Mouse (Mus musculus): ENCODE results near the gene Oas1e. TPM values are rescaled to one million over a fixed set of nuclear protein-coding genes. Genes with fewer than 3 reads are reported as not detected.

Gene Oas1e
- polyA plus RNA-seq, 1 experiment: not detected

- no peak for TF ChIP-seq REST (IDR thresholded peaks at IDR 0.05; ENCODE audit: insufficient read depth, insufficient read length)
- TF ChIP-seq POLR2A (IDR thresholded peaks at IDR 0.05; ENCODE audit: insufficient read length, low read depth): no peak
- TF ChIP-seq POLR2AphosphoS2 (IDR thresholded peaks at IDR 0.05; ENCODE audit: insufficient read length, low read depth): no peak
- no peak for TF ChIP-seq TCF3 (IDR thresholded peaks at IDR 0.05; ENCODE audit: insufficient read length, low read depth)
- TF ChIP-seq TCF12 (IDR thresholded peaks at IDR 0.05; ENCODE audit: insufficient read depth, poor library complexity, severe bottlenecking): no peak
- TF ChIP-seq MYOD1 (IDR thresholded peaks at IDR 0.05; ENCODE audit: control insufficient read depth in 1 of 3, insufficient read length in 2 of 3, low read depth in 2 of 3): no peak
- TF ChIP-seq MAX (IDR thresholded peaks at IDR 0.05; ENCODE audit: low read depth): no peak
- TF ChIP-seq CEBPB (IDR thresholded peaks at IDR 0.05; ENCODE audit: insufficient read depth, poor library complexity, severe bottlenecking): no peak
- TF ChIP-seq USF1 (IDR thresholded peaks at IDR 0.05; ENCODE audit: low read depth): no peak
- TF ChIP-seq E2F4 (IDR thresholded peaks at IDR 0.05; ENCODE audit: insufficient read depth): no peak
- TF ChIP-seq MYOG (IDR thresholded peaks at IDR 0.05; ENCODE audit: control insufficient read depth in 1 of 3, insufficient read depth in 1 of 3, insufficient read length in 2 of 3, low read depth in 2 of 3): no peak
- TF ChIP-seq SRF (IDR thresholded peaks at IDR 0.05; ENCODE audit: control insufficient read depth, insufficient read length, low read depth): no peak
- H3K36me3 ChIP-seq (ENCODE audit: control insufficient read depth, insufficient read depth): no peaks in the 10 kb centered on the region
- H3K27me3 ChIP-seq (ENCODE audit: control insufficient read depth, insufficient read depth, insufficient read length): no peaks in the 10 kb centered on the region
- no peak within 1 kb of the TSS for H3K4me2 ChIP-seq (ENCODE audit: low read depth)
- no peak within 1 kb of the TSS for H3ac ChIP-seq (ENCODE audit: control insufficient read depth, insufficient read length)
- H3K4me3 ChIP-seq: no peak within 1 kb of the TSS
- no peaks in the 10 kb centered on the region for H3K79me2 ChIP-seq (ENCODE audit: control insufficient read depth, insufficient read depth)
These were observed 17.9 kb downstream of the Oas1e start, which contains the start of gene Oas3 for GRCm38 (mm10) chr5:120777478-120777877. Gene Oas3, minus strand, starts transcription at chr5:120777661.

GRCm38 (mm10) chr5:120776801-120777200 lies 18.5 kb downstream of the Oas1e start:
- Histone ChIP-seq H3ac (ENCODE audit: control insufficient read depth, insufficient read length) (no peak overlapping the region), H3K27me3 (ENCODE audit: control insufficient read depth, insufficient read depth, insufficient read length) (no peaks in the 10 kb centered on the region), H3K4me2 (ENCODE audit: low read depth) (no peak overlapping the region), H3K36me3 (ENCODE audit: control insufficient read depth, insufficient read depth) (no peaks in the 10 kb centered on the region), H3K4me3 (no peak overlapping the region), H3K79me2 (ENCODE audit: control insufficient read depth, insufficient read depth) (no peaks in the 10 kb centered on the region)
- TF ChIP-seq POLR2AphosphoS2 (IDR thresholded peaks at IDR 0.05; ENCODE audit: insufficient read length, low read depth) (no peak), MYOG (IDR thresholded peaks at IDR 0.05; ENCODE audit: control insufficient read depth in 1 of 3, insufficient read depth in 1 of 3, insufficient read length in 2 of 3, low read depth in 2 of 3) (no peak), TCF12 (IDR thresholded peaks at IDR 0.05; ENCODE audit: insufficient read depth, poor library complexity, severe bottlenecking) (no peak), POLR2A (IDR thresholded peaks at IDR 0.05; ENCODE audit: insufficient read length, low read depth) (no peak), E2F4 (IDR thresholded peaks at IDR 0.05; ENCODE audit: insufficient read depth) (no peak)

DNA sequence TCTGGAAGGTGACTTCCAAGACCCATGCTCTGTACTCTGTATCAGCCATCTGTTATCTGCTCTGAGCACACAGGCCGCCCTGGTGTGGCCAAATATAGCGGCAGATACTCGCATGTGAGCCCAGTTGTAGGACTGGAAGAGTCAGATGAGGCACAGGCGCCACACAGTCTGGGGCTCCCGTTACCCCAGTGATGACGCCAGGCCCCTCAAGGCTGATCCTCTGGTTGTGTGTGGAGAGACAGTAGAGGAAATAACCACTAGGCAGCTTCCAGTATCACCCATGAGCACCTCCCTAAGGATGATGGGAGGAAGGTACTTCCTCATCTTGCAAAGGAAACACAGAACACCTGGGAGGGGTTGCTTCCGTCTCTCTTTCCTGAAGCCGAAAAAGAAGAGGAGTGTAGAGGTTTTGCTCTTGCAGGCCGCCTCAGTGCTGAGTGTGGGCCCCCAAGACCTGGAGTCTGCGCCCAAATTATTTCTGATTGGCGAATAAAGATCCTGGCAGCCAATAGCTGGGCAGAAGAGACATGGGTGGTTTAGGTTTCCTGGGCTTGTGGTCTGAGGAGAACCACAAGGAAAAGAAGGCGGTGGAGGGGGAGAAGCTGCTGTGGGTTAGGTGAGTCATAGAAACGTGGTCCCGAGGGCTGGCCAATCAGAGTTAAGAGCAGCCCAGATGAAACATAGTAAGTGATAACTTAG lies 19.9 kb downstream of the Oas1e start:
- no peaks in the 10 kb centered on the region for H3K79me2 ChIP-seq (ENCODE audit: control insufficient read depth, insufficient read depth)
- no peak for TF ChIP-seq CEBPB (IDR thresholded peaks at IDR 0.05; ENCODE audit: insufficient read depth, poor library complexity, severe bottlenecking)
- TF ChIP-seq POLR2A (IDR thresholded peaks at IDR 0.05; ENCODE audit: insufficient read length, low read depth): no peak
- TF ChIP-seq TCF3 (IDR thresholded peaks at IDR 0.05; ENCODE audit: insufficient read length, low read depth): no peak
- no peak for TF ChIP-seq REST (IDR thresholded peaks at IDR 0.05; ENCODE audit: insufficient read depth, insufficient read length)
- TF ChIP-seq MYOG (IDR thresholded peaks at IDR 0.05; ENCODE audit: control insufficient read depth in 1 of 3, insufficient read depth in 1 of 3, insufficient read length in 2 of 3, low read depth in 2 of 3): no peak
- no peak for TF ChIP-seq MAX (IDR thresholded peaks at IDR 0.05; ENCODE audit: low read depth)
- TF ChIP-seq E2F4 (IDR thresholded peaks at IDR 0.05; ENCODE audit: insufficient read depth): no peak
- no peak for TF ChIP-seq SRF (IDR thresholded peaks at IDR 0.05; ENCODE audit: control insufficient read depth, insufficient read length, low read depth)
- TF ChIP-seq TCF12 (IDR thresholded peaks at IDR 0.05; ENCODE audit: insufficient read depth, poor library complexity, severe bottlenecking): no peak
- no peak for TF ChIP-seq USF1 (IDR thresholded peaks at IDR 0.05; ENCODE audit: low read depth)
- no peak for TF ChIP-seq POLR2AphosphoS2 (IDR thresholded peaks at IDR 0.05; ENCODE audit: insufficient read length, low read depth)
- no peak for TF ChIP-seq MYOD1 (IDR thresholded peaks at IDR 0.05; ENCODE audit: control insufficient read depth in 1 of 3, insufficient read length in 2 of 3, low read depth in 2 of 3)
- no peaks in the 10 kb centered on the region for H3K27me3 ChIP-seq (ENCODE audit: control insufficient read depth, insufficient read depth, insufficient read length)
- no peak overlapping the region for H3K4me3 ChIP-seq
- H3K36me3 ChIP-seq (ENCODE audit: control insufficient read depth, insufficient read depth): no peaks in the 10 kb centered on the region
- H3ac ChIP-seq (ENCODE audit: control insufficient read depth, insufficient read length): no peak overlapping the region
- peak overlapping the region; percentile 46 for H3K4me2 ChIP-seq (ENCODE audit: low read depth)

DNA sequence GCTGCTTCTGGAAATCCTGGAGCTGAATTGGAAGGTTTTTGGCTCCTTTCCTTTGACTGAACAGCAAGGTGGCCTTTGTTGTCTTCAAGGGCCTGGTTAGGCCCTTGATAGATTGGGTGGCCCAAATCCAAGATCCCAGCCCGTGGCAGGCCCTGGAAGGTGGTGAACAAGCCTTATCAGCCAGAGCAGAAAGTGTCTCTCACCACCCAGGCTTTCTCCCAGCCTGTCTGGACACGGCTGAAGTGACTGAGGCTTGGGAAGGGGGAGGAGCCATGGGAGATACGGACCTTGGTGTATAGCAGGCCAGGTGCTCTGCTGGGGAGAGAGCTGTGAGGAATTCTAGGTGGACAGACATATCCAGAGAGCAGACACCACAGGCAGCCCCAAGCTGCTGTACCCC lies 25.9 kb downstream of the Oas1e start:
- TF ChIP-seq POLR2A (IDR thresholded peaks at IDR 0.05; ENCODE audit: insufficient read length, low read depth): no peak
- TF ChIP-seq MYOD1 (IDR thresholded peaks at IDR 0.05; ENCODE audit: control insufficient read depth in 1 of 3, insufficient read length in 2 of 3, low read depth in 2 of 3): no peak
- no peak for TF ChIP-seq SRF (IDR thresholded peaks at IDR 0.05; ENCODE audit: control insufficient read depth, insufficient read length, low read depth)
- TF ChIP-seq USF1 (IDR thresholded peaks at IDR 0.05; ENCODE audit: low read depth): no peak
- no peak for TF ChIP-seq CEBPB (IDR thresholded peaks at IDR 0.05; ENCODE audit: insufficient read depth, poor library complexity, severe bottlenecking)
- no peak for TF ChIP-seq TCF3 (IDR thresholded peaks at IDR 0.05; ENCODE audit: insufficient read length, low read depth)
- TF ChIP-seq MYOG (IDR thresholded peaks at IDR 0.05; ENCODE audit: control insufficient read depth in 1 of 3, insufficient read depth in 1 of 3, insufficient read length in 2 of 3, low read depth in 2 of 3): no peak
- no peak for TF ChIP-seq MAX (IDR thresholded peaks at IDR 0.05; ENCODE audit: low read depth)
- no peak for TF ChIP-seq TCF12 (IDR thresholded peaks at IDR 0.05; ENCODE audit: insufficient read depth, poor library complexity, severe bottlenecking)
- TF ChIP-seq REST (IDR thresholded peaks at IDR 0.05; ENCODE audit: insufficient read depth, insufficient read length): no peak
- no peak for TF ChIP-seq E2F4 (IDR thresholded peaks at IDR 0.05; ENCODE audit: insufficient read depth)
- no peak for TF ChIP-seq POLR2AphosphoS2 (IDR thresholded peaks at IDR 0.05; ENCODE audit: insufficient read length, low read depth)
- Histone ChIP-seq H3ac (ENCODE audit: control insufficient read depth, insufficient read length) (no peak overlapping the region), H3K27me3 (ENCODE audit: control insufficient read depth, insufficient read depth, insufficient read length) (peaks cover 5% of the 10 kb centered on the region), H3K36me3 (ENCODE audit: control insufficient read depth, insufficient read depth) (no peaks in the 10 kb centered on the region), H3K4me3 (no peak overlapping the region), H3K4me2 (ENCODE audit: low read depth) (no peak overlapping the region), H3K79me2 (ENCODE audit: control insufficient read depth, insufficient read depth) (no peaks in the 10 kb centered on the region)
